Mouse (Mus musculus) testis, adult 2 months (tissue): ENCODE measurements around the gene Carmil3.

ENCODE experiments used
- CTCF ChIP-seq: fragments of 200-500 bp; IDR thresholded peaks from 2 replicates; pipeline ENCODE4 v1.5.1; 2012; ENCODE audit warnings: low read depth, mild to moderate bottlenecking, inconsistent platforms, low read length, moderate library complexity; ENCODE audit not compliant: control insufficient read depth, insufficient read depth, insufficient replicate concordance
- POLR2A ChIP-seq: fragments of 200-500 bp; IDR thresholded peaks from 2 replicates; pipeline ENCODE4 v1.6.1; 2012; ENCODE audit warnings: low read depth, mild to moderate bottlenecking, inconsistent platforms, low read length, moderate library complexity; ENCODE audit not compliant: control insufficient read depth

GRCm38 (mm10) chr14:55475654-55476053 lies 14.8 kb upstream of the Carmil3 start:
- TF ChIP-seq POLR2A (no peak), CTCF (no peak)
